Mouse (Mus musculus) bone marrow macrophage, adult 2 months (primary cell): ENCODE measurements around the gene 2510039O18Rik.
A peak's percentile ranks its signal among the peaks of the same experiment; 100 is the strongest.

Experiments
- CTCF ChIP-seq: IDR thresholded peaks from 2 replicates; pipeline ENCODE4 v1.5.1; 2012; ENCODE audit warnings: low read depth, mild to moderate bottlenecking, low read length, moderate library complexity
- POLR2A ChIP-seq: IDR thresholded peaks from 2 replicates; pipeline ENCODE4 v1.6.1; 2012; ENCODE audit warnings: mild to moderate bottlenecking, low read depth, low read length, borderline replicate concordance

- TF ChIP-seq CTCF: 0 out of 2 replicates have a peak, but pooled peaks have one; percentile 16
- TF ChIP-seq POLR2A: no peak
These were observed 12.2 kb upstream of the 2510039O18Rik start for GRCm38 (mm10) chr4:147928540-147928939.
